Mouse (Mus musculus): ENCODE measurements around the gene Fuk. TPM values are rescaled to one million over a fixed set of nuclear protein-coding genes. Genes with fewer than 3 reads are reported as not detected.

Fuk gene
- 1.6 and 3.3 TPM in 2 replicates for polyA plus RNA-seq (2012; ENCODE audit: insufficient read depth, low replicate concordance)

DNA sequence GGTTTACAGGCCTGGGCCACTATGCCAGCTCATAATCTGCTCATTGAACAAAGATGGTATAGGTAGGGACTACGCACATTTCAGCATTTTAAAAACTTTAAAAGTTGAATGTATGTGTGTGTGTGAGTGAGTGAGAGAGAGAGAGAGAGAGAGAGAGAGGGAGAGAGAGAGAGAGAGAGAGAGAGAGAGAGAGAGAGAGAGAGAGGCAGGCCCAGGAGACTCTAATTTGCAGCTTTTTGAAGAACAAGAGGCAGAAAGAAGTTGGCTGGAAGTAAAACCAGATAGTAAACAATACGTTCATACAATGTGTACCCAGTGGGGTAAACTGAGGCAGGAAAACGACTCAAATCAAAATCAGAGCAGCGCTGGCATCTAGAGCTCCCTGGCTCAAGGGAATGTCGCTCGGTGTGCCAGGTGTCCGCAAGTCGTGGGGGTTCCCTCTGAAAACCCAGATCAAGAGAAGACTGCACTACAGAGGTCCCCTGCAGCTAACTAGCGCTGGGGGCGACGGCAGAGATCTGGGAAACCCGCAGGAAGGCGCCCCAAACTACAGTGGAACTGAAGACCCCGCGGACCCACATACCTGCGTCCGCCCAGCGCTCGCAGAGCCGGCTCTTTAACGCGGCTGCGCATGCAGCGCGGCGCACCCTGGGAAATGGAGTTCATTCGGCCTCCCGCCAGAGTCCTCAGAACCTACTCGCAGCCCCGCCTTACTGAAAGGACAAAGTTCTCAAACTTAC, at the start of gene Fuk:
Fuk (minus strand) TSS at position 650 of the 740 bp plus-strand sequence.
- peaks cover 9% of the 10 kb centered on the region for H3K27me3 ChIP-seq (replicated peaks)
- H3K9me3 ChIP-seq: no peaks in the 10 kb centered on the region
- TF ChIP-seq FLI1 (IDR thresholded peaks at IDR 0.05; ENCODE audit: low read length): no peak
- peaks cover 31% of the 10 kb centered on the region for H3K36me3 ChIP-seq (replicated peaks; ENCODE audit: low read length)
- H3K4me3 ChIP-seq (replicated peaks): peak within 1 kb of the TSS; percentile 94
- H3K4me1 ChIP-seq: peaks cover 28% of the 10 kb centered on the region

GRCm38 (mm10) chr8:110950065-110950484, 47.8 kb upstream of the Fuk start:
- Histone ChIP-seq H3K4me1 (peaks cover 79% of the 10 kb centered on the region), H3K36me3 (replicated peaks; ENCODE audit: low read length) (peaks cover 87% of the 10 kb centered on the region), H3K4me3 (replicated peaks) (peak overlapping the region; percentile 43), H3K27me3 (replicated peaks) (no peaks in the 10 kb centered on the region), H3K9me3 (peaks cover 9% of the 10 kb centered on the region)
- TF ChIP-seq FLI1 (IDR thresholded peaks at IDR 0.05; ENCODE audit: low read length) (no peak), GATA1 (IDR thresholded peaks at IDR 0.05; ENCODE audit: borderline replicate concordance, low read length) (no peak)

- Histone ChIP-seq H3K27me3 (replicated peaks) (no peaks in the 10 kb centered on the region), H3K36me3 (replicated peaks; ENCODE audit: low read length) (peaks cover 73% of the 10 kb centered on the region), H3K4me3 (replicated peaks) (no peak overlapping the region), H3K4me1 (peaks cover 89% of the 10 kb centered on the region), H3K9me3 (no peaks in the 10 kb centered on the region)
- no peak for TF ChIP-seq FLI1 (IDR thresholded peaks at IDR 0.05; ENCODE audit: low read length)
- TF ChIP-seq GATA1 (IDR thresholded peaks at IDR 0.05; ENCODE audit: borderline replicate concordance, low read length): no peak
Measured at GRCm38 (mm10) chr8:110945716-110946115, 43.4 kb upstream of the Fuk start.

DNA sequence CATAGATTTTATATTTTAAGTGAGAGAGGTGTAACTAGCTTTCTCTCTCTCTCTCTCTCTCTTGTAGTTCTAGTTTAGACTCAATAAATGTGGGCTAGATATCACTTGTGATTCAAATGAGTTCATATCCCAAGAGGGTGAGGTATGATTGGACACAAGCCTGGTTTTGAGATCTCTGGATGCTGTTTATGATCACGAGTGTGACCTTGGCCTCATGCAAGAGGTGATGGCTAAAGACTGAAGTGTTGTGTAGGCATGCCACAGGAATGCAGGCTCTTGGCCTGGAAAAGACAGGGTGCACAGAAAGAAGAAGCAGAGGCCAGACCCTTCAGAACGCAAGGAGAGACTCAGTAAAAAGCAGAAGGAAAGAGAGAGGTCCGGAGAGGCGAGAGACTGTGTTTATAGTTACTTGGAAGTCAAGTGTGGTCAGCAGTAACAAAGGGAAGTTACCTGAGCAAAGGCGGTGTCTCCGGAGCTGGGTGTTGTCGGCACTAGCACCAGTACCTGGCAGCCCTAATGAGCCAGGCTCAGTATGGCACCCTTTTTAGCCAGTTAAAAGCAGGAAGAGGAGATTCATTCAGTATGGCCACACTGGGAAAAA, 42.1 kb upstream of the Fuk start:
- no peak for TF ChIP-seq GATA1 (IDR thresholded peaks at IDR 0.05; ENCODE audit: borderline replicate concordance, low read length)
- no peak for TF ChIP-seq FLI1 (IDR thresholded peaks at IDR 0.05; ENCODE audit: low read length)
- Histone ChIP-seq H3K9me3 (no peaks in the 10 kb centered on the region), H3K36me3 (replicated peaks; ENCODE audit: low read length) (peaks cover 69% of the 10 kb centered on the region), H3K4me1 (peaks cover 93% of the 10 kb centered on the region), H3K4me3 (replicated peaks) (no peak overlapping the region), H3K27me3 (replicated peaks) (no peaks in the 10 kb centered on the region)

- Histone ChIP-seq H3K36me3 (replicated peaks; ENCODE audit: low read length) (peaks cover 67% of the 10 kb centered on the region), H3K27me3 (replicated peaks) (no peaks in the 10 kb centered on the region), H3K4me3 (replicated peaks) (peak overlapping the region; percentile 77), H3K9me3 (no peaks in the 10 kb centered on the region), H3K4me1 (peaks cover 100% of the 10 kb centered on the region)
- TF ChIP-seq GATA1 (IDR thresholded peaks at IDR 0.05; ENCODE audit: borderline replicate concordance, low read length) (no peak), FLI1 (IDR thresholded peaks at IDR 0.05; ENCODE audit: low read length) (no peak)
Measured at GRCm38 (mm10) chr8:110941453-110941948, 39.2 kb upstream of the Fuk start.

DNA sequence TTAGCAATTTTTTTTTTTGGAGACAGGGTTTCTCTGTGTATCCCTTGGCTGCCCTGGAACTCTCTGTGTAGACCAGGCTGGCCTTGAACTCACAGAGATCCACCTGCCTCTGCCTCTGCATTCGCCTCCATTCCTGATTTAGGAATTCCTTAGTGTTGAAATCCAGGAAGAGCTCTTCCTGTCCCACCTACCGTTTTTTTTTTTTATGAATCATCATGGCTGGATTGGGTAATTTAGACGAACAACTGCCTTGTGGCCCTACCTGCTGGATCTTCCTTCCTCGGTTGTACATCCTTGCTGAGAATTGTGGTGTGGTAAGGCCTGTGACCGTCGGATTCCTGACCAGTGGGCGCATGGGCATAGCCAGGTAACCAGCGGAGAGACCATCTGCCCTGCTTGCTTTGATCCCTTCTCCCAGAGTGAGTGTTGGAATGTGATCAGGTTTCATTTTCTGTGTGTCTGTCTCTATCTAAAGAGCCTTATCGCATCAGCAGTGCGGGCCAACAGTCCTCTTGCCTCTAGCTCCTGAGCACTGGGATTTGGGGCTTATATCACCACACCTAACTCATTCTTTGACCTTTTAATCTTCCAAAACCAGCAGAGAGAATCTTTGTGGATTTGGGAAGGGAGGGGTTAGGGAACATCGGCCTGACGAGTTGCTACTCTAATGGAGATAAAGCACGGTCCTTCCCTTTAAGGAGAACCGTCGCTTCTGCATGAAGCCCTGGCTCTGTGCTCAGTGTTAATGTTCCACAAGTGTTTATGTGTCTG, 38.6 kb upstream of the Fuk start:
- H3K36me3 ChIP-seq (replicated peaks; ENCODE audit: low read length): peaks cover 68% of the 10 kb centered on the region
- no peaks in the 10 kb centered on the region for H3K27me3 ChIP-seq (replicated peaks)
- H3K4me1 ChIP-seq: peaks cover 100% of the 10 kb centered on the region
- peak overlapping the region; percentile 80 for H3K4me3 ChIP-seq (replicated peaks)
- TF ChIP-seq GATA1 (IDR thresholded peaks at IDR 0.05; ENCODE audit: borderline replicate concordance, low read length) (no peak), FLI1 (IDR thresholded peaks at IDR 0.05; ENCODE audit: low read length) (no peak)
- H3K9me3 ChIP-seq: no peaks in the 10 kb centered on the region

DNA sequence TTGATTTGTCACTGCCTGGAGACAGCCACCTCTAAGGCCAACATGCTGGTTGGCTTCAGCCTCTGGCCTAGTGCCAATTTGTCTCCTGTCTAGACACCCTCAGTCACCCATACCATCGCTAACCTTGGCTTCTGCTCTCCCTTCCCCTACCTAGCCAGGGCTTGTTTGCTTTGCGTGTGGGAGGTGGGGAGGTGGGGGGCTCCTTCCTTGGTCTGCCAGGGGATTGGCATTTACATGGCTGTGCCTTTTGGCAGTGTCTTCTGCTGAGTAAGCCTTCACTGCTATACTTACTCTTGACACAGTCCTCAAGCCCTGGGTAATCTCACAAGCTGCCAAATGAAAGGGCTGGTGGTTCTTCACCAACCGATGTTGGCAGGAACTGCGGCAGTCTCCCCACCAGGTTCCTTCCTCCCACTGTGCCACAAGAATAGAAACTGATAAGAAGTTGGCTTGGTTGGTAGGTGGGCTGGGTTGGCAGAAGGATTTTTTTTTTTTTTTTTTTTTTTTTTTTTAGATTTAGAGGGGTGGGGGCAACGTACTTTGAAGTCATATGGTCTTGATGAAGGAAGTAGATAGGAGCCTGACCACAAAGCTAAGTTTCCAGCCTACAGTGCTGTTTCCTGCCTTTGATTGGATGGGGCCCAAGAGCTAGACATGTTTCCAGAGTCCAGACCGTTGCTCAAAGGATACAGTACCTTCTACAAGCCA, 36.7 kb upstream of the Fuk start:
- Histone ChIP-seq H3K27me3 (replicated peaks) (no peaks in the 10 kb centered on the region), H3K9me3 (no peaks in the 10 kb centered on the region), H3K4me3 (replicated peaks) (peak overlapping the region; percentile 82), H3K36me3 (replicated peaks; ENCODE audit: low read length) (peaks cover 67% of the 10 kb centered on the region), H3K4me1 (peaks cover 100% of the 10 kb centered on the region)
- no peak for TF ChIP-seq GATA1 (IDR thresholded peaks at IDR 0.05; ENCODE audit: borderline replicate concordance, low read length)
- TF ChIP-seq FLI1 (IDR thresholded peaks at IDR 0.05; ENCODE audit: low read length): no peak

DNA sequence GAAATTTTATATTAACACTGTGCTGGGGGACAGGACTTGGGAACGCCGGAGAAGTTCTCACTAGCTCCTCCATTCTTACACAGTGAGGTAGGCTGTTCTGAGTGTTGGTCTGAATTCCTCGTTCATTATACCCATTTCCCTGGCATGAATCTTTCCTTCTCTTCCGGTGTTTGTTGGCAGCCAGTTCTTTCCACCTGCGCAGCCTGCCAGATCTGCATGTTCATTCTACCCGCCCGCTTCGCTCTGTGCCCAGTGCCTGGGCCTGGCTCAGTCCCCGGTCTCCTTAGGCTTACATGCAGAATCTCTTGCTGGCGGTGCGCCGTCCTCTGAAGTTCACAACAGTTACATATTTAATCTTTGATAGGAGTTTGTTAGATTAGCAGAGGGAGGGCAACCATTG, 33.9 kb upstream of the Fuk start:
- H3K4me3 ChIP-seq (replicated peaks): no peak overlapping the region
- H3K27me3 ChIP-seq (replicated peaks): no peaks in the 10 kb centered on the region
- H3K4me1 ChIP-seq: peaks cover 100% of the 10 kb centered on the region
- H3K36me3 ChIP-seq (replicated peaks; ENCODE audit: low read length): peaks cover 63% of the 10 kb centered on the region
- H3K9me3 ChIP-seq: no peaks in the 10 kb centered on the region
- TF ChIP-seq GATA1 (IDR thresholded peaks at IDR 0.05; ENCODE audit: borderline replicate concordance, low read length) (no peak), FLI1 (IDR thresholded peaks at IDR 0.05; ENCODE audit: low read length) (no peak)

DNA sequence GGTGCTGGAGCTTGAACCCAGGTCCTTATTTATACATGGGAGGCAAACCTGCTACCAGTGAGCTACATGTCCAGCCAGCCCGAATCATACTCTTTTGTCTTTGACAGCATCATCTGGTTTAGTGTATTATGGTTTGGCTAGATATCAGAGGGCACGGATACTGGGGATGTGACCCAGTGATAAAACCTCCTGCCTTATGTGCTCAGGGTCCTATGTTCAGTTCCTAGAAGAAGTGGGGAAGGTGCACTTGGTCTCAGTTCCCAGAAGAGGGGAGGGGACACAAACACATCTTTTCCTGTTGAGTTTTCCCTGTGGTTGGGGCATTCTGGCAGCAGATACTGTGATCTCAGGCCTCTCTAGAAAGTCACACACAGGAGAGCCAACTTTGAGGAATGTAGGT, 31.0 kb upstream of the Fuk start:
- peaks cover 100% of the 10 kb centered on the region for H3K4me1 ChIP-seq
- H3K36me3 ChIP-seq (replicated peaks; ENCODE audit: low read length): peaks cover 59% of the 10 kb centered on the region
- H3K9me3 ChIP-seq: no peaks in the 10 kb centered on the region
- no peak for TF ChIP-seq FLI1 (IDR thresholded peaks at IDR 0.05; ENCODE audit: low read length)
- TF ChIP-seq GATA1 (IDR thresholded peaks at IDR 0.05; ENCODE audit: borderline replicate concordance, low read length): no peak
- peak overlapping the region; percentile 89 for H3K4me3 ChIP-seq (replicated peaks)
- H3K27me3 ChIP-seq (replicated peaks): no peaks in the 10 kb centered on the region
